Mouse (Mus musculus) lung, embryonic 16.5 days (tissue): ENCODE results near the gene Txnrd3. TPM values are rescaled to one million over a fixed set of nuclear protein-coding genes. Genes with fewer than 3 reads are reported as not detected.

ENCODE experiments used
- ATAC-seq: fragments of 200-750 bp; cut with Nextera tagmentation; 2 replicates; pipeline ENCODE4 v1.8.0; 2017; ENCODE audit warnings: low read depth, mild to moderate bottlenecking, moderate library complexity
- H3K27ac ChIP-seq: fragments of 300-500 bp; sonication (generic); 2 replicates; pipeline ENCODE4 v1.5.1; 2014; ENCODE audit warnings: mild to moderate bottlenecking, control low read depth, low read length
- H3K27me3 ChIP-seq: fragments of 300-500 bp; sonication (generic); 2 replicates; pipeline ENCODE4 v1.6.1; 2014; ENCODE audit warnings: low read depth, low read length, mixed read lengths; ENCODE audit not compliant: control insufficient read depth, insufficient read depth
- H3K36me3 ChIP-seq: fragments of 300-500 bp; sonication (generic); 2 replicates; pipeline ENCODE4 v1.6.1; 2014; ENCODE audit warnings: low read length; ENCODE audit not compliant: control insufficient read depth, insufficient read depth
- H3K4me1 ChIP-seq: fragments of 300-500 bp; sonication (generic); replicated peaks from 2 replicates; pipeline ENCODE4 v1.6.1; 2014; ENCODE audit warnings: low read length, mixed read lengths; ENCODE audit not compliant: control insufficient read depth, insufficient read depth
- H3K4me2 ChIP-seq: fragments of 300-500 bp; sonication (generic); 2 replicates; pipeline ENCODE4 v1.6.1; 2014; ENCODE audit warnings: low read depth, low read length, control low read depth
- H3K4me3 ChIP-seq: fragments of 300-500 bp; sonication (generic); 2 replicates; pipeline ENCODE4 v1.5.1; 2014; ENCODE audit warnings: mild to moderate bottlenecking, low read length, control low read depth
- H3K9ac ChIP-seq: fragments of 300-500 bp; sonication (generic); 2 replicates; pipeline ENCODE4 v1.6.1; 2014; ENCODE audit warnings: low read length, control low read depth
- H3K9me3 ChIP-seq: fragments of 300-500 bp; sonication (generic); 2 replicates; pipeline ENCODE4 v1.6.1; 2016; ENCODE audit warnings: low read length; ENCODE audit not compliant: control insufficient read depth
- WGBS: fragments of 180-500 bp; shearing (Covaris S2); extraction: QIAGEN DNeasy Blood & Tissue Kit; methylation state at CpG from one replicate; pipeline ENCODE4 v1.1.7; 2014; 5-methylcytosine and 5-hydroxymethylcytosine counted together
- polyA plus RNA-seq: library from polyadenylated mRNA; unstranded; fragments of >200 nt; fragmentation: Nextera tagmentation; extraction: Ambion mirVana; gene quantifications from 2 replicates; pipeline ENCODE4 v1.2.1, GENCODE M21; 2015

Gene Txnrd3
- polyA plus RNA-seq, 1 experiment from 2014 or later = 10.4 TPM

DNA sequence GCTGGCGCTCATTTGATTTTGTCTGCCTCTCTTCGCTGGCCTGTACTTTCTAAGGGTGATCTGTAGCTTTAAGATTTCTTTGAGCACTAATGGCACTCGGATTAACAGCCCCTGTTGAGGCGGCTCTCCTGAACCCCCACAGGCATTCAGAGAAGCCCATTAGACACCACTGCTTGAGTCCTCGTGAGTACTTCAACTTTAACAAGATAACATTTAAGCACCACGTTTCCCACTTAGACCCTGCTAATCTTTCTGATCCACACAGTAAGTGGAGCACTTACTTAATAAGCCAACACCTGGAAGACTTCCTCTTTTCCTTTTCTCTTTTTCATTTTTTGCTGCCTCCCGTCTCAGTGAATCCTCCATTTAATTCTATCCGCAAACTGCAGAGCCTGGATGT is 21.4 kb downstream of the Txnrd3 start:
- Histone ChIP-seq H3K4me1 (0 out of 2 replicates have a peak, but pooled peaks cover 2% of the 10 kb centered on the region), H3K9ac (no peak overlapping the region), H3K27me3 (no peaks in the 10 kb centered on the region), H3K27ac (0 out of 2 replicates have a peak overlapping the region, but pooled peaks have one; percentile 2), H3K9me3 (no peaks in the 10 kb centered on the region), H3K4me3 (no peak overlapping the region), H3K36me3 (peaks cover 4% of the 10 kb centered on the region; the same call in 1 of the 2 replicates), H3K4me2 (no peak overlapping the region; the same call in 1 of the 2 replicates)
- peak; percentile 68 for ATAC-seq
- WGBS = 41% methylated on average over 8 of the region's 8 CpGs

DNA sequence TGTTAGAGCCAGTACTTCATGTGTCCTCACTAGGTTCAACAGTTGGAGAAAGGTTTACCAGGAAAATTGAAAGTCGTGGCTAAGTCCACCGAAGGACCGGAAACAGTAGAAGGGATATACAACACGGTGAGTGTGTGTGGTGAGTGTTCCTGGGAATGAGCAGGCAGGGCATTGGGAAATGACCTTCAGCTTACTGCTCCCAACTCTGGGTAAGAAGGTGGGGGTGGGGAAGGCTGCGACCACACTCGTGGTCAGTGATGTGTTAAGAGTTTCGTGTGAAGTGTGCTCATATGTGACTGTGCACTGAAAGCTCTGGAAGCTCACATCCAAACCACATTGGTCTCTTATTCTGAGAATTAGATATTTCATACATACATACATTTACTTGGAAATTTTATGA is 21.9 kb downstream of the Txnrd3 start:
- H3K9ac ChIP-seq = no peak overlapping the region
- no peak overlapping the region for H3K4me3 ChIP-seq
- 0 out of 2 replicates have a peak, but pooled peaks cover 2% of the 10 kb centered on the region for H3K4me1 ChIP-seq
- peaks cover 4% of the 10 kb centered on the region; the same call in 1 of the 2 replicates for H3K36me3 ChIP-seq
- H3K9me3 ChIP-seq = no peaks in the 10 kb centered on the region
- no peak for ATAC-seq
- H3K4me2 ChIP-seq = no peak overlapping the region
- no peaks in the 10 kb centered on the region for H3K27me3 ChIP-seq
- WGBS = 51% methylated on average over 7 of the region's 7 CpGs
- no peak overlapping the region for H3K27ac ChIP-seq

DNA sequence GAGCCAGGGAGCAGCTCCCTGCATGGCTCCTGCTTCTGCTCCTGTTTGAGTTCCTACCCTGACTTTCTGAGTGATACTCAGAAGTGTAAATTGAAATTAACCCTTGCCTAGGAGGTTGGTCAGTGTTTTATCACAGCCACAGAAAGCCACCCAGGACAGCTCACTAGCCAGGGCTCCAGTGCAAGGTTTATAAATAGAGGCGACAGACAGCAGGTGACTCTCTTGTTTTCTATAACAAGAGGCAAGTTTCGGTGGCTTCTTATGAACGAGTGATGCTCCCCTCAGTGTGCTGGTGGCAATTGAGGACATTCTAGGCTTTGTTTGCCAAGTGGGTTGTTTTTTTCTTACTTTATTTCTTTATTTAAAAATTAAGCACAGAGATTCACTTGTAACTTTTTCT is 23.2 kb downstream of the Txnrd3 start:
- 75% methylated on average over 3 of the region's 3 CpGs for WGBS

DNA sequence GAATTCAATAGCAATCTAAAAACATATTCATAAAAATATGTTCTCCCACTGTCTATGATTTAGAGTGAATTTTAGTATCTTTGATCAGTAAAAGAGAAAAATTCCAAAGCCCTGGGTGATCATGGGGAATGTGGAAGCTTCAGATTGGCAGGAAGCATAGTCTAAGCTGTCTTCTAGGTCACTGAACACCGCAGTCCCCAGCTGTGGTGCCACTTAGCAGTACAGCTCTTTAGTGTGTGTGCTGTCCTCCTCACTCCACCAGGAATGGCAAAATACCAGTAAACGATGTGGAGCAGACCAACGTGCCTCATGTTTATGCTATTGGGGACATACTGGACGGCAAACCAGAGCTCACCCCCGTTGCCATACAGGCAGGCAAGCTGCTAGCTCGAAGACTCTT is 25.8 kb downstream of the Txnrd3 start:
- ATAC-seq = no peak
- Histone ChIP-seq H3K9ac (no peak overlapping the region), H3K4me3 (no peak overlapping the region), H3K9me3 (no peaks in the 10 kb centered on the region), H3K27ac (no peak overlapping the region), H3K36me3 (no peaks in the 10 kb centered on the region), H3K27me3 (no peaks in the 10 kb centered on the region), H3K4me2 (no peak overlapping the region), H3K4me1 (0 out of 2 replicates have a peak, but pooled peaks cover 2% of the 10 kb centered on the region)
- WGBS = 77% methylated on average over 6 of the region's 6 CpGs

More for the DNA sequence above, 23.2 kb downstream of the Txnrd3 start:
- H3K9me3 ChIP-seq = no peaks in the 10 kb centered on the region
- ATAC-seq = no peak; the same call in 1 of the 2 replicates
- peaks cover 4% of the 10 kb centered on the region; the same call in 1 of the 2 replicates for H3K36me3 ChIP-seq
- no peak overlapping the region for H3K27ac ChIP-seq
- H3K4me2 ChIP-seq = no peak overlapping the region
- 0 out of 2 replicates have a peak, but pooled peaks cover 2% of the 10 kb centered on the region for H3K4me1 ChIP-seq
- H3K27me3 ChIP-seq = no peaks in the 10 kb centered on the region
- no peak overlapping the region for H3K4me3 ChIP-seq
- no peak overlapping the region for H3K9ac ChIP-seq

GRCm38 (mm10) chr6:89671431-89671830 is 27.6 kb downstream of the Txnrd3 start:
- Histone ChIP-seq H3K27me3 (no peaks in the 10 kb centered on the region), H3K27ac (no peak overlapping the region), H3K36me3 (no peaks in the 10 kb centered on the region), H3K9me3 (0 out of 2 replicates have a peak, but pooled peaks cover 3% of the 10 kb centered on the region), H3K4me1 (no peaks in the 10 kb centered on the region), H3K4me3 (no peak overlapping the region), H3K4me2 (no peak overlapping the region), H3K9ac (no peak overlapping the region)
- ATAC-seq = no peak
- WGBS = 68% methylated on average over 6 of the region's 6 CpGs

- Histone ChIP-seq H3K9me3 (0 out of 2 replicates have a peak, but pooled peaks cover 3% of the 10 kb centered on the region), H3K36me3 (no peaks in the 10 kb centered on the region), H3K27me3 (no peaks in the 10 kb centered on the region), H3K27ac (no peak overlapping the region), H3K9ac (no peak overlapping the region), H3K4me2 (no peak overlapping the region), H3K4me1 (no peaks in the 10 kb centered on the region), H3K4me3 (no peak overlapping the region)
- ATAC-seq = no peak
- 79% methylated on average over 7 of the region's 7 CpGs for WGBS
Observed at GRCm38 (mm10) chr6:89672641-89673040, 28.9 kb downstream of the Txnrd3 start.

GRCm38 (mm10) chr6:89673135-89673780 is 29.5 kb downstream of the Txnrd3 start:
- 72% methylated on average over 11 of the region's 11 CpGs for WGBS
- Histone ChIP-seq H3K27ac (no peak overlapping the region), H3K36me3 (no peaks in the 10 kb centered on the region), H3K9ac (no peak overlapping the region), H3K4me2 (no peak overlapping the region), H3K9me3 (0 out of 2 replicates have a peak, but pooled peaks cover 3% of the 10 kb centered on the region), H3K4me3 (no peak overlapping the region), H3K4me1 (no peaks in the 10 kb centered on the region), H3K27me3 (no peaks in the 10 kb centered on the region)
- ATAC-seq = peak; percentile 52; the same call in 1 of the 2 replicates

- Histone ChIP-seq H3K27me3 (no peaks in the 10 kb centered on the region), H3K9ac (no peak overlapping the region; the same call in 1 of the 2 replicates), H3K27ac (no peak overlapping the region), H3K36me3 (no peaks in the 10 kb centered on the region), H3K4me1 (no peaks in the 10 kb centered on the region), H3K9me3 (0 out of 2 replicates have a peak, but pooled peaks cover 3% of the 10 kb centered on the region), H3K4me2 (no peak overlapping the region), H3K4me3 (no peak overlapping the region)
- 73% methylated on average over 4 of the region's 4 CpGs for whole genome bisulfite sequencing
- no peak for ATAC-seq
Observed at GRCm38 (mm10) chr6:89678522-89678921, 34.7 kb downstream of the Txnrd3 start.

DNA sequence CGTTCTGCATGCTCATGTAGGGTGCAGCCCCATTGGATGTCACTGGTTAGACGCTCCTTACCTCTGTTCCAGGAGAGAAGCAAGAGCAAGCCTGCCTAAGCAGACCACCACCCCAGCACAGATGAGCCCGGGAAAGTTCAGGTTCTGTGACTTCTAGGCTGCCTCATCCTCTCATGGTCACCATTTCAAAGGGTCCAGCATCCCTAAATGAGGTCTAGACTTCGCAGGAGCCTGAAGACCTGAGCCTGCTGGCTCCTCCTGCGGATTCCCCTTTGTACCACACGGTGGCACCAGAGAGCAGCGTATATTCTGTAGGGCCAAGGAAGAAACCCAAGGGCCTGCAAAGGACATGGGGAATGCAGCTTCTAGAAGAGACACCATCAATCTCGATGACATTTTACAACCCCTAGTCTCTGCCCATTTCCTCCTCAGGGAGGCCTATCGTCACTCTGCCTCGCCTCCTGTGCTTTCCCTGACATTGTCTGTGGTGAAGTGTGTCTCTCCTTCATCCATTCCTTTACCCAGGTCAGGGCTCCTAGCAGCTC is 35.6 kb downstream of the Txnrd3 start:
- H3K4me2 ChIP-seq = no peak overlapping the region
- 16% methylated on average over 10 of the region's 10 CpGs for WGBS
- peak; percentile 51 for ATAC-seq
- no peak overlapping the region for H3K4me3 ChIP-seq
- no peaks in the 10 kb centered on the region for H3K4me1 ChIP-seq
- no peaks in the 10 kb centered on the region for H3K27me3 ChIP-seq
- 0 out of 2 replicates have a peak, but pooled peaks cover 3% of the 10 kb centered on the region for H3K9me3 ChIP-seq
- no peak overlapping the region for H3K27ac ChIP-seq
- no peak overlapping the region for H3K9ac ChIP-seq
- no peaks in the 10 kb centered on the region for H3K36me3 ChIP-seq
